Mouse (Mus musculus) WW6 (cell line): ENCODE measurements around the gene Emilin2.

Source experiments
- DNase-seq: peaks from one replicate; pipeline ENCODE4 v3.0.0-alpha.2; 2013; ENCODE audit warnings: low read depth, low spot score

The Emilin2 gene

DNA sequence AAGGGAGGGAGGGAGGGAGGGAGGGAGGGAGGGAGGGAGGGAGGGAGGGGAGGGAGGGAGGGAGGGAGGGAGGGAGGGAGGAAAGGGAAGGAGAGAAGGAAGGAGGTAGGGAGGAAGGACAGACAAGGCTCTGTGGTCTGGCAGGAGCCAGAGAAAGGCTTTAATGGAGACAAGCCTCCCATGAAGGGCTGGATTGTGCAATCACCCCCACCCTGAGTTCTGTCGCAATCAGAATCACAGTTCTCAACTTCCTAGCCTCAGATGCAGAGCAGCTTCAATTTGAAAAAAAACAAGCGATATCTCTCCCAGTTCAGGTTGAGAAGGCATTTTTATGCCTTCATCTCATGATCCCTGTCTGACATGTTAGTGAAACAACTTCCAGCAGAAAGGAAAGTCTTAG is 11.4 kb downstream of the Emilin2 start:
- no peak for DNase-seq

- no peak for DNase-seq
Observed at GRCm38 (mm10) chr17:71299879-71300278, 11.9 kb downstream of the Emilin2 start.

DNA sequence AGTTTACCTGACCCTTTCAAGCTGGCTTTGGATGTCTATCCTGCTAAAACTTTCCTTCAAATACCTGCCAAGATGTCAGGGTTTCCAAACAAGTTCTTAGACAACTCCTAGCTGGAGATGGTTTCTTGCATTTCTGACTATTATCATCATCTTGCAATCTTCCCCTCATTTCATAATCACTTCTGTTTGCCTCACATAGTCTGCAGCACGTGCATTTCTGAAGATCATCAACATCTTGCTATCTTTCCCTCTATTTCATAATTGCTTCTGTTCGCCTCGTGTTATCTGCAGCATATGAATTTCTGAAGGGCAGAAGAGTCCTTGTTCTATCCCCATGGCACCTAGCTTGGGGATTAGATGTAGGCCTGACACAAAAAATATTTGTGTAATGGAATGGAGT is 17.2 kb downstream of the Emilin2 start:
- DNase-seq: no peak

GRCm38 (mm10) chr17:71292897-71293296 is 18.9 kb downstream of the Emilin2 start:
- DNase-seq: no peak

DNA sequence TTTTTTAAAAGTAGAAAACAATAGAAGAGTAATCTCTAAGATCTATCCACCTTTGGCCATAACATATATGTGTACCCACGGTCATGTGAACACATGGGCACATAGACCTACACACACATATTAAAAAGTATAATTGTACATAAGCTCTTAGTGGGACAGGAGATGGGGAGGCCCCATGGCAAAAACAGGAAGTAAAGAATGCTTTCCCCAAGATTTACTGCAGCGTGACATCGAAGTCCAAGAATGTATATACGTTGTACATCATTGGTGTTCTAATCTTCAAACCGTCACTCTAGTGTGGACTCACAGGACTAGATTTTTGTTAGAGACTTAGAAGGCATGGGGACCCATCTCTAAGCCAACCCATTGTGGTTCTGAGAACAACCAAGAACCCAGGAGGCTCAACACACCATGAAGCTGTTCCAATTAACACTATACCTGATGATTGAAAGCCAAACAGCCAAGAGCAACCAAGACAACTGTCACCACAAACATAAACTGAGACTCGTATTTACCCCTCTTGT is 19.8 kb downstream of the Emilin2 start:
- no peak for DNase-seq

DNA sequence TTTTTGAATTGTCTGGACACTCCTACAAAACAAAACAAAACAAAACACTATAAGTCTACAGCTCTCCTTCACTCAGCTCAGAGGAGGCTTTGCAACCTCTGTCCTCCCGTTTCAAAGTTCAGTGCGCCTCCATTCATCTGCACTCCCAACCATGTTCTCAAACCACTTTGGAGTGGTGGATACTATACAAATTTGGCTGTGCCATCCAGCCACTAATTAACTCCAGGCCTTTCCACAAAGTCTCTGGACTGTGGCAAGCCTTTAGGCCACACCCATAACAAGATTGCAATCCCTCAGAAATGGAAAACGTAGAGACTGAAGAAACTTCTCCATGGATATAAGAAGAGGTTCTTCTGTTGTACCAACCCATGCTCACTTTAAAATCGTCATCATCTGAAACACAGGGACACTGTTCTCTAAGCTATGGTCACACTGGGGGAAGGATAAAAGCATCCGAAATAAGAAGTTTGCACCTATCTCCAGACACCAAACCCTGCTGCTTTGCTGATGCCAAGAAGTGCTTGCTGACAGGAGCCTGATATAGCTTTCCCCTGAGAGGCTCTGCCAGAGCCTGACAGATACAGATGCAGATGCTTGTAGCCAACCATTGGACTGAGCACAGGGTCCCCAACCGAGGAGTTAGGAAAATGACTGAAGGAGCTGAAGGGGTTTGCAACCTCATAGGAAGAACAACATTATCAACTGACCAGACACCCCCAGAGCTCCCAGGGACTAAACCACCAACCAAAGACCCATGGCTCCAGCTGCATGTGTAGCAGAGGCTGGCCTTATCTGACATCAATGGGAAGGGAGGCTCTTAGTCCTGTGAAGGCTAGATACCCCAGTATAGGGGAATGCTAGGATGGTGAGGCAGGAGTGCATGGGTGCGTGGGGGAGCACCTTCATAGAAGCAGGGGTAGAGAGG is 21.0 kb downstream of the Emilin2 start:
- no peak for DNase-seq

GRCm38 (mm10) chr17:71289572-71290176 is 22.1 kb downstream of the Emilin2 start:
- DNase-seq: no peak

DNA sequence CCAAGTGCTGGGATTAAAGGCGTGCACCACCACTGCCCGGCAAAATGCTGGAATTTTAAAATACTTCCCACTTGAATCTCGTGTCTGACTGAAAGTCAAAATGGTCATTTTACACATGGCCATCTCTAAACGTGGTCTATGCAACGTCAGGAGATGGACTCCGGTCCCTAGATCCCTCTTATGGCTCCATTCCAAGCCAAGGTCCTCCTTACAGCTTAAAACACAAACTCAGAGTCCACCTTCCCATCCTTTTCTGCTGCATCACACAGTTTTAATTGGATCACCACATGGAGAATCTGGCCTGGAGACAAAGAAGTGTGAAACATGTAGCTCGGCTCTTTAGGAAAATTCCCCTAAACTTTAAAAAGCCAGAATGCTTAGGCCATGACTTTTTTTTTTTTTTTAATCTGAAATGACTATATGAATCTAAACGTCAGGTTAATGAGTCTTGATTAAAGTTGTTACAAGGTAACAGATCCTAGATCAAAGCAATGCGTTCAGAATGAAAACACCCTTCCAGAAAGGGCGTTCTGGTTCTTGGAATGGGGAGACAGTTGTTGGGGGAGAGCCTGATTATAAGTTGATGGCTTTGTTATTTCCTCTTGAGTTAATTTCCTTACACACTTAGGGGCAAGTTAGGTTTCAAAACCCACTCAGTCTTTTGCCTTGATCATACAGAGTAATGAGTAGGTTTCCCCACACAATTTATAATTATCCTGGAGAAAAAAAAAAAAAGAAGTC is 22.8 kb downstream of the Emilin2 start:
- no peak for DNase-seq

- DNase-seq: no peak
Observed at GRCm38 (mm10) chr17:71288145-71288758, 23.5 kb downstream of the Emilin2 start.

- DNase-seq: no peak
Observed at GRCm38 (mm10) chr17:71287586-71287985, 24.2 kb downstream of the Emilin2 start.

DNA sequence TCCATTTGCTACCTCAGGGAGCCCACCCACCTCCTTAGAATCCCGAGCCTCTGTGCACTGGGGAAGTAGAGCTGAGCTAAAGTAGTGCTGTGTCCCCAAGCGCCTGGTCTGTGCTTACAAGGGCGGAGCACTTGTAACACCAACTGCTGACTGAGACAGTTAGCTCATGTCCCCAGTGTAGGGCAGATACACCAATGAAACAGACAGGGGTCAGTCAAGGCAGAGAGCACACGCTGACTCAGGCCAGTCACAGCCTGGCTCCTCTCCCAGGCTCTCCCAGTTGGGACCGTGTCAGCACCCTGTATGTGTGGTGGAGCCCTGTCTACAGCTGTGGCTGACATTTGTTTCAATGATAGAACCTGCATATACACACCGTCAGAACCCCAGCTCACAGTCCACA is 25.8 kb downstream of the Emilin2 start:
- DNase-seq: no peak

DNA sequence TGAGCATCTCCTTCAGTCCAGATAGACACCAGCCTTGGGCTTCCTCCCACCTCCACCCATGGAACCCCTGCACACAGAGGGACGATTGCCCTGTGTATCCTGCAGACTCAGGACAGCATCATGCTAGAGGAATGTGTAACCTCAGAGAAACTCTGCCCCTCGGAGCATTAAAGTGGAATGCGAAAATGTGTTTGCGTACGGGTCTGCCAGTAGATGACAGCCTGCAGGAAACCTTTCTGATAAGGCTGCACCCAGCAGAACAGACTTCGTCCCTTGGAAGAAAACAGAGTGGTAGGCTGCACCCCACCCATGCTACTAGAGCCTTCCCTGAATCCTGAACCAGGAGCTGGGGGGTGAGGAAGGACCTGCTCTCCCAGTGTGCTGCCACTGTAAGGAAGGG is 26.9 kb downstream of the Emilin2 start:
- DNase-seq: no peak

DNA sequence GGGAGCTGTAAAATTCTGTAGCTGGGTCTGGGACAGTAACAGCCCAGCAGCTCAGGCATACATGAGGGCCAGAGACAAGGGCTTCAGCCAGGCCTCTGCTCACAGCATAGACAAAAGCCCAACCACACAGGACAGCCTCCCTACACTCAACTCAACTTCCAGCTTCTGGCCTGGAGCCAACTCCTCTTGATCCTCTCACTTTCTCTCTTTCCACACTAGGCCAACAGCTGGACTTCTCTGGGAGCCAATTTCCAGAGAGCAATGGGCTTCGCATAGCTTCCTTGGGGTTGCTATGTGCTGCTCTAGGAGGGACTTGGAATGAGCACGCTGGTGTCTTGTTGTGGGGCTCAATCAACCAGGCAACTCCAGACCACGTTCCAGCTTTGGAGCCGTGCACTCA is 28.5 kb downstream of the Emilin2 start:
- no peak for DNase-seq

- no peak for DNase-seq
Observed at GRCm38 (mm10) chr17:71282716-71283115, 29.1 kb downstream of the Emilin2 start.

DNA sequence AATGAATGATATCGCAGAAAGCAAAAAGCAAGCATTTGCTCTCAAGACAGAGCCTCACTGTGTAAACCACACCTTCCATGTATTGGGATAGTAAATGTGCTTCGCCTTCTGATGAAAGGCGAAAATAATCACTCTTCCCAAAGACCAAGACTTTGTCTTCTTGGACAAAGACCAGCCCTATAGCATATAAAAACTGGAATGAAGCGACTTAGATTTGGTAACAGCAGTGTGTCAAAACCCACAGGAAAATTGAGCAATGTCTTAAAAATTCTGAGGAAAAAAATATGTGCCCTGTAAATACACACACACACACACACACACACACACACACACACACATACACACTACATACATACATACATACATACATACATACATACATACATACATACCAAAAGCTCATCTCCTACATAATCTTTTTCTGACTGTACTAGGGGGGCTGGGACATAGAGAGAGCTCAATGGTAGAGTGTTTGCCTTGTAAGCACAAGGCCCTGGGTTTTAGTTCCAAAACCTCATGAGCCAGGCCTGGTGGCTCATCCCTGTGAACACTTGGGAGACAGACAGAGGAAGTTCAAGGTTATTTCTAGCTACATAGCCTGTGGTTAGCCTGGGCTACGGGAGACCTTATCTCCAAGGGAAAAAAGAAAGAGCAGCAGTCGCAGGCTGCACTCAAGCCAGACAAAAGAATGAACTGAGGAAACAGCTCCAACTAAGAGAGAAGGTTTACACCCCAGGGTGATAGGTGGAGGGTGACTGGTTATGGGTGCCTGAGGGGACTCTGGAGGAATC is 33.9 kb downstream of the Emilin2 start:
- no peak for DNase-seq

DNA sequence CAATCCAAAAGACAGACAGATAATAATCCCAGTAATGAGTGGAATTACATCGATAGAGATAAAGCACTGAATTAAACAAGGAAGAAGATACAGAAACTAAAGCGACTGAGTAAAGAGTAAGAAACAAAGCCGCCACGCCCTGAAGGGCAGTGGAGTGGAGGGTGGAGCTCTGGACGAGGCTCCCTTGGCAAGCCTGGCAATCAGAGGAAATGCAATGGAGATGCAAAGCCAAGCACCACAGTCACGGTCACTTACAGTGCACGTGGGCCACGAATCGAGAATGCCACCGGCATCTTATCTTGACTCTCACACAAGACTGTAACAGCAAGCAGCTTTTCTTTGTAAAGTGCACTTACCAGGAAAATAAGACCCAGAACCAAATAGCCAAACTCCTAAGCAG is 35.0 kb downstream of the Emilin2 start:
- no peak for DNase-seq

- no peak for DNase-seq
Observed at GRCm38 (mm10) chr17:71273901-71274300, 37.9 kb downstream of the Emilin2 start.

GRCm38 (mm10) chr17:71268599-71268998 is 43.2 kb downstream of the Emilin2 start:
- no peak for DNase-seq

DNA sequence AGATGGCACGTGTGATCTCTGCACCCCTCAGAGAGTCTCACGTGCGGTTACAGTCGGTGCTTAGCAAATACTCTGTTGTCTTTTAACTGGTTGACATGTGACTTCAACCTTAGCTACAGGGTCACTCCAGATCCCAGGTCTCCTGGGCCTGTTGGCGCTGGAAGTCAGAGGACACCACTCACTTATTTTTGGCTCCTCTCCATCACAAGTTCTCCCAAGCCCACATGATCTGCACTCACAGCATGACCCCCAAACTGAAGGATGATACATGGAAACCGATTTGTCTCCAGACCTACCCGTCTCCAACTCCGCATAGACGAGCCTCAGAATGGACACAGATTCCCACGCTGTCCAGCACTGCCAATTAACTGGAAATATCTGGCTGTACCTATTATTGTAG is 43.6 kb downstream of the Emilin2 start:
- DNase-seq: no peak

GRCm38 (mm10) chr17:71267374-71267773 is 44.4 kb downstream of the Emilin2 start:
- no peak for DNase-seq
